Mouse (Mus musculus): ENCODE data around the gene Arid4a.
"Not testable (repeated sequence)": the region's sequence is repeated elsewhere in the genome, so short reads cannot be mapped to it uniquely, and the experiment has no call there.

The Arid4a gene

DNA sequence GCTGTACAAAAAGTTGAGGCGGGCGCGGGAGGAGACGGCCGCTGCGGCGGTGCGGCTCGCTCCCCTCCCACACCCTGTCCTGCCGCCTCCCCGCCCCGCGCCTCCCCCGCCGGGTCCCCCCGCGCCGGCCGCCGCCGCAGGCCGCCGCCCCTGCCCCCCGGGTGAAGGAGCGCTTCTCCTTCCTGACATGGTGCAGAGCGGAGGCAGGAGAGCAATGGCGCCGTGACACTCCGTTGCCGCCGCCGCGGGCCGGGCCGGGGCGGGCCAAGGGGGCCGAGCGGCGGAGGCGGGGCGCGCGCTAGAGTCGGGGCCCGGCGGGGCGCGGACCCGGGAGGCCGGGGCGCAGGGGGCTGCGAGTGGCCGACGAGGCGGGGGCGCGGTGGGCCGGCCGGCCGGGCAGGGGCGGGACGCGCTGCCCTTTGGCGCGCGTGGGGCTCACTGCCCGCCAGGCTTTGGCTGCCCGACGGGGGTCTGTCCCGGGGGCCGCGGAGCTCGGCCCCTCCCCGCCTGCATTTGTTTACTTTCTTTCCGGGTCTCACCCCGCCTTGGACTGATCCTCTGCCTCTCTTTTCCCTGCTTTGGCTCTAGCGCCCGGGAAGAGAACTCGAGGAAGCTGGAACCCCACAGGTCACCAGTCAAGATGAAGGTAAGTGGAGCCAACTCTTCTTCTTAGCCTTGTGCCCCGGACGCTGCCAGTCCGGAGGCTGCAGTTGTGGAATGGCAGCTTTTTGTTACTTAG is 882 bp downstream of the Arid4a start:
- DNase-seq: peak; percentile 48 to 56

DNA sequence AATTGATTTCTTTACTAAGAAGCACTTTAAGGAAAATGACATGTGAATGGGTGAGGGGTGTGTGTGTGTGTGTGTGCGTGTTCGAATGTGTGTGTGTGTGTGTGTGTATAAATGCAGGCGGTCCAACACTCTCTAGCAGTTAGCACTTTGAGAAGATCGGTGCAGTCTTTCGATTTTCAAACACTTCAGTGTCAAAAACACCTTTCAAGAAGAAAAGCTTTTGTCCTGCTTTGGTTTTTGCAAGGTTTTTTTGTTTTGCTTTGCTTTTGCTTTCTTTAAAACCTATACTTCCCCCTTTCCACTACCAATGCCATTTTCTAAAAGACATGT is 1.4 kb downstream of the Arid4a start:
- no peak for DNase-seq

DNA sequence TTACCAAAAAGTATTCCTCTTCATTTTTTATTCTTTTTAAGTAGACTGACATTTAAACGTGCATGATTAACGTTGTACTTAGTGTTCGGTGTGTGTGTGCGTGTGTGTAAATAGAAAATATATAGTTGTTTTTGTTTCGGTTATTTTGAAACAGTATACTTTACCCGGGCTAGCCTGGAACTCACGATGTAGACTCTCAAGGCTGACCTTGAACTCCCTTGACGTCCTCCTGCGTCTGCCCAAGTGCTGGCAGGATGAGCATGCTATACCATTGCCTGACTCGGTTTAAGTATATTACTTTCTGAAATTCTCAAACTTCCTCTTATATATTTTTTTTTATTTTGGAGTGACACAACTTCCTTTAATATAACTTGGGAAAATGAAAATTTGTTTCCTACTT is 2.0 kb downstream of the Arid4a start:
- no peak for DNase-seq

DNA sequence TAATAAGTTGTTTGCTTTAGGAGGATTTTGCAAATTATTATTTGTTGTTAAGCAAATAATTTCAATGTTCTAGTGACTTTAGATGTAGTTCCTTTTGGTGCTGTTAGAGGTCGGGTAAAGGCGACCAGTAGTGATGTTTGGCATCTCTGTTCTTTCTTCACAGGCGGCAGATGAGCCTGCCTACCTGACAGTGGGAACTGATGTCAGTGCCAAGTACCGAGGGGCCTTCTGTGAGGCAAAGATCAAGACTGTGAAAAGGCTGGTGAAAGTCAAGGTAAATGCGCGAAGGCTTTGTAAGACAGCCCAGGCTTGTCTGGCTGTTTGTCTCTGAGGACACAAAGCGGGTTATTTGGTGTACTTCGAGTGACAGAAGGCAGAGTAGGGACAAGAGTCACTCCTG is 3.4 kb downstream of the Arid4a start:
- DNase-seq: no peak

DNA sequence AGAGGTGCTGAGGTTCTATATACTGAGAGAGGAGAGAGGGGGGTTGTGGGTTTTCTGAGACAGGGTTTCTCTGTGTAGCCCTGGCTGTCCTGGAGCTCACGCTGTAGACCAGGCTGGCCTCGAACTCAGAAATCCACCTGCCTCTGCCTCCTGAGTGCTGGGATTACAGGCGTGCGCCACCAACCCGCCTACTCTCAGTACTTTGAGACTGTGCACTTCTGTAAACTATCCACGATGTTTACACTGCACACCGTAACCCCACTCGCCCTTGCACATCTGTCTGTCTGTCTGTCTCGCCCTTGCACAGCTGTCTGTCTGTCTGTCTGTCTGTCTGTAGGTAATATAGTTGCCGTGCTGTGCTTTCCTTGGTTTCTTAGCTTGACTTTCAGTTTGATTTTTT is 8.6 kb downstream of the Arid4a start:
- no peak for DNase-seq

DNA sequence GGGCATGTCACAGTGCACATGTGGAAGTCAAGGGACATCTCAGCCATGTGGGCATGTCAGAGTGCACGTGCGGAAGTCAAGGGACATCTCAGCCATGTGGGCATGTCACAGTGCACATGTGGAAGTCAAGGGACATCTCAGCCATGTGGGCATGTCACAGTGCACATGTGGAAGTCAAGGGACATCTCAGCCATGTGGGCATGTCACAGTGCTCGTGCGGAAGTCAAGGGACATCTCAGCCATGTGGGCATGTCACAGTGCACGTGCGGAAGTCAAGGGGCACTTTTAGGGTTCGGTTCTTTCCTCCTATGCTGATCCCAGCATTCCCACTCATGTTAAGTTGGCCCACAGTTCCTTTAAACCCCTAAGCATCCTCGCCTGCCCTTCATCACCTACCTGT is 12.5 kb downstream of the Arid4a start:
- DNase-seq: not testable (repeated sequence)

DNA sequence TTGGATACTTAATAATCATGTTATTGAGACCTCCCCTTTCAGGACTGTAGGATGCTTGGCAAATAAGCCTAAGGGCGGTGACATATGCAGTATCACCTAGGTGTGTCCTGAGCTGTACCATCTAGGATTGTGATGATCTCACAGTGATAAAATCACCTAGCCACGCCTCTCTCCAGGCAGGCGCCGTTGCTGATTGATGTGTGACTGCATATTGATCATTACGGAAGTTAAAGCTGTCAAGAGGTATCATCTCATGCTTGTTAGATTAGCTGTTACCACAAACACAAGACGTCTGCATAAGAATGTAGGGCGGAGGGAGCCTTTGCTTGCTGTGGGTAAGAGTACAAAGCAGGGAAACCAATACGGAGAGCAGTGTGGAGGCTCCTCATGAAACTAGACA is 14.5 kb downstream of the Arid4a start:
- no peak for DNase-seq

DNA sequence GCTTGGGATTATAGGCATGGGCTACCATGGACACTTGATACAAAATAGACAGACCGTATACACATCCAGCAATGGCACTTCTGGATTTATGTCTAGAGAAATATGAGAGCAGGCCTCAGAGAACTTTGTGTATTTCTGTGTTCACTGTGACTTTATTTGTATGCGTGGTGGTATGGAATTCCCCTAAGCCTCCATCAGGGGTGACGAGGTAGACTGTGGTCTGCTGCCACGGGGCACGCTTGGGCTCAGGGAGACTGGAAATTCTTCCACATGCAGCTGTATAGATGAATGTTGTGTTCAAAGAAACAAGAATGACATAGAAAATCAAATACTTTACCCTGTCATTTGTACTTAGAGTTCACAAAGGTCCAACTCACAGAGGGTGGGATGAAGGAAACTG is 14.9 kb downstream of the Arid4a start:
- no peak for DNase-seq

DNA sequence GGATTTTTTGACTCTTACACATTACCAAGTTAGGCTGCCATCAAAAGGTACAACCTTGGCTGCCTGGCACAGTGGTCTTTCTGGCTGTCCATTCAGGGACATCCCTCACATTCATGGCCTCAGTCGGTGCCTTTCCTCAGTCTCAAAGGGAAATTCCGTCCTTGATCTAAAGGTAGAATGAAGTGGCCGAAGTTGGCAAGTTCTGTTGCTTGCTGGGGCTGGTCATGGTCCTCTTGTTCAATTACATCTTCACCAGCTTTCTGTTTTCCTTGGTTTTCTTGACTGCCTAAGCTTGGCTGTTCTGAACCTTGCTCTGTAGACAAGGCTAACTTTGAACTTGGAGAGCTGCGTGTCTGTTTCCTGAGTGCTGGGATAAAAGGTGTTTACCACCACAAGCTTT is 20.0 kb downstream of the Arid4a start:
- no peak for DNase-seq

DNA sequence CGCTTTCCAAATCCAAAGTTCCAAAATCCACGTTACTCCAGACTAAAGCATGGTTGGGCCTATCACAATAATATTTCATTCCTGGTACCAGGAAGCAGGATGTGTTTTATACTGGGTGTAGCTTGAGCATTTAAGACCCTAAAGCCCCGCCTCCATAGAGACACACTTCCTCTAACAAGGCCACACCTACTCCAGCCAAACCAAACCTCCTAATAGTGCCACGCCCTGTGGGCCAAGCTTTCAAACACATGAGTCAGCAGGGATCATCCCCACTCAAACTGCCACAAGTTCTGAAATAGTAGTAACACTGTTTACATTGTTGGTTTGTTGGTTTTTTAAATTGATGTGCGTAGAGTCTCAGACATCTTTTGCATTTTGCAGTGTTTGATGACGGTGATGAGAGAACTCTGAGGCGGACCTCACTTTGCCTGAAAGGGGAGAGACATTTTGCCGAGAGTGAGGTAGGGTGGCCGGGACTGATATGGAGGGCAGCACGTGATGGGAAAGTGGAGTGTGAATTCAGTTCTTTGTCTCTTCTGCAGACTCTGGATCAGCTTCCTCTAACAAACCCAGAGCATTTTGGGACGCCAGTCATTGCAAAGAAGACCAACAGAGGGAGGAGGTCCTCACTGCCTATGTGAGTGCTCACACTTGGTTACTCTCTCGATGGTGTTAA is 21.1 kb downstream of the Arid4a start:
- DNase-seq: peak in 1 of 2 experiments; percentile 15

DNA sequence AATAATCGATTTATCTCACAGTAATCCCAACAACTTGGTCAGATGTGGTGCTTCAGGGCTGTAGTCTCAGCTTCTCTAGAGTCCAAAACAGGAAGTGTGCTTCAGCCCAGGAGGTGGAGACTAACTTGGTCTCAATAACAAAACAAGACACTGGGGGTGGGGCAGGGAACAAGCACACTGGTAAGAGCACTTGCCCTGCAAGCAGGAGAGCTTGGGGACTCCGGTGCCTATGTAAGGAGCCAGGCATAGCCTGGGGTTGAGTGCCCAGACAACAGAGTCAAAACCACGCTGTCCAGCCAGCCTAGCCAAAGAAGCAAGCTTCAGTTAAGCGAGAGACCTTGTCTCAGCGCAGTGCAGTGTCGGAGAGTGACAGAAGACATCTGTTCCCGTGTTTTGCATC is 24.7 kb downstream of the Arid4a start:
- DNase-seq: peak; percentile 77 to 83

DNA sequence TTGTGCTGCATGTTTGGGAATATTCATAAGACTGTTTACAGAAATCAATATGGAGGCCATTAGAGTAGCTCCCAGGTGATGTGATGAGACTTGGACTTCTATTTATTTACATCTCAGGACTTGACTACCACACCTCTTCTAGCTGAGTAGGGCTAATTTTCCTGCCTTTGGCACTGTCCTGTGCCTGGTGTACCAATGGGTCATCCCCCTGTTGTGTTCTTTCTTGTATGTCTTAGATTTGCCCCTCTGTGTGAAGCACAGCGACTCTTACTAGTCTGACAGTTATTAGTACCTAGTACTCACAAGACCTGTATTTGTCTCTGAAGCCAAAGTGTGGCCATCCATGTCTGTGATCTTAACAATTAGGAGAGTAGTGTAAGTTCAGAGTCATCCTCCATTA is 26.7 kb downstream of the Arid4a start:
- no peak for DNase-seq

DNA sequence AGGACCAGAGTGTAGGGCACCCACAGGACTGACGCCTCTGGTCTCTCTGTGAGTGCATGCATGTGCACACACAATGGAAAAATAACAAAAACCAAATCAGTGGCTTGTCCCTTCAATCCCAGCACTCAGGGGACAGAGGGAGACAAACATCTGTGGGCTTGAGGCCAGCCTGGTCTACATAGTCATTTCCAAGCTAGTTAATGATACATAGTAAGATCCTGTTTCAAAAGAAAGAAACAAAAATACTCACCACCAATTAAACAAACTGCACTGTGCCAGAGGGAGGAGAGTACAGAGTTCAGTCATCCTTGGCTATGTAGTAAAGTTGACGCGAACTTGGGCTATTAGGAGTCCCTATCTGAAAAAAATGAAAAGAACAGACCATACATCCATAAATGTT is 27.8 kb downstream of the Arid4a start:
- no peak for DNase-seq

DNA sequence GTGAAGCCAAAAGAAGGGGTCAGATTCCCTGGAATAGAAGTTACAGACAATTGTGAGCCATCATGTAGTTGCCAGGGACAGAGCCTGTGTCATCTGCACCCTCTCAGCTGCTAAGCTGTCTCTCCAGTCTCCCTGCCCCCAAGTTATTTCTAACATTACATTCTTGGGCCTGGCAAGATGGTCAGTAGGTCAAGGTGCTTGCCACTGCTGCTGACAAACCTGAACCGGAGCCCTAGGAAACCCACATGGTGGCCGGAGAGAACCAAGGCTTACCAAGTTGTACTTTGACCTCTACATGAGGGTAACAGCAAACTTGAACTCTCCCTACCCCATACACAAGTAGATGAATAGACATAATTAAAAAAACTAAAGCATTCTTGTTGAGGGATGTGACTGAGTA is 28.7 kb downstream of the Arid4a start:
- DNase-seq: no peak

DNA sequence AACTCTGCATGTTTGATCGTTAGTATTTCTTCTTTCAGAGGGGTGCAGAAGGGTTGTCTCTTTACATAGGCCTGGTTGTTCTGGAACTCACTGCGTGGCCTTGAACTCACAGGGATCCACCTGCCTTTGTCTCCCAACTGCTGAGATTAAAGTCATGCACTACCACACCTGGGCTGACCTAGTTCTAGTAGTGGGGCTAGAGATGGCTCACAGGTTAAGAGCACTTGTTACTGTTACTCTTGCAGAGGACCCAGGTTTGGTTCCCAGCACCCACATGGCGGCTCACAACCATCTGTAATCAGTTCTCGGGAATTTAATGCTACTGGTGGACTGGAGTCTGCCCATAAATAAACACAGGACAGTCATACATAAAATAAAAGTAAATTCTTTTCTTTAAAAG is 30.7 kb downstream of the Arid4a start:
- DNase-seq: no peak

DNA sequence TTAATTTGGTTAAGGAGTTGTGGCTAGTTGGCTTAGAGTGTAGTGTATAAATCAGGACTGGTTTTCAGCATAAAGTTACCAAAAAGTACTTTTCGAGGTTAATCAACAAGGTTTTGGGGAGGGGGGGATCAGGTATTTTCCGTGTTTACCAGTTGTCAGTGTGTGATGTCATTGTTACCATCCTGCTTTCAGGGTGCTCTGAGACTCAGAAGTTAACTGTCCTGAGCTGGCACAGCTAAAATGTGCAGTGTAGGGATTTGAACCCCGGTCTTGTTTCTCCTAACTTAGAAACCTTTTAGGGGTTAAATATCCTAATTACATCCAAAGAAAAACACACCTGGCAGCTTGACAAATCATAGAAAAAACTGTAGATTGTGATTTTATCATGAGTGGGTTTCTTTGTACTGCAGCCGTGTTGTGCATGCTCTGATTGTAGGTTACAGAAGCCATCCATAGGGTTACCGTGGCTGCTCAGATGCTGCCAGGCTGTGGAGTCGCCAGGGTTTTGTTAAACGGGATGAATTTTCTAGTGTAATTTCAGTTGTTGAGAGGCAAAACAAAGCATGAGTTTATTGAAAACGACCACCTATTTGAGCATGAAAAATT is 31.8 kb downstream of the Arid4a start:
- DNase-seq: no peak

DNA sequence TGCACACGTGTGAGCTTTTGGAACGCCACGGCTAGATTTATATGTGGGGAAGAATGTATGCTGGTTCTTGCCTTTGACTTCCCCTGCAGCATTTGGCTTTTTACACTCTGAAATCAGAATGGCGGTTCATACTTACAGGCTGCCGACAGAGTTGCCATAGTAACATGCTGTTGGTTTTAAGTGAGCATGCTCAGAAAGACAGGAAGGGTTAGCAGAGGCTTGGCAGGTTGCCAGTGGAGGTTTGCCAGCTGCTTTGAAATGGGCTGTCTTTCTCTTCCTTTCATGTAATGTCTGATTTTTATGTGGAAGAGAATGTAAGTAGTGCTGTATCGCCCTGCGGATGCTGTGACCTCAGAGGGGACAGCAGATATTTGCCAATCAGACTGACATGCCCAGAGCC is 32.3 kb downstream of the Arid4a start:
- peak; percentile 88 to 89 for DNase-seq

DNA sequence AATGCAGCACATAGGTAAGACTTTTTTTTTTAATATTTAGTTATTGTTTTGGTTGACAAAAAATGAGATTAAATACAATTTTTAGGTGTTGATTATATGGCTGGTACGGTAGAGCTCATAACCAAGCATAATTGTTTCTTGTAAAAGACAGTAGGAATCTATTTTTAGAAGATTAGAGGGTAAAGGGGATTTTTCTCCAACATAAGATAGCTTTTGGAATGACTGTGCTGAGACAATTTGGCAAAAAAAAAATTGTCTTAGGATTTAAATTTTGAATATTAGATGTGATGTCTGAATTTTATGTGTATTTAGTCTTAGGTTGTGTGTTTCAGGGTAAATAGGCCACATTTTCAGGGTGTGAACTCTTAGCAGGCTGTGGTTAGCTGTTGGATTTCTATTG is 32.8 kb downstream of the Arid4a start:
- DNase-seq: no peak

DNA sequence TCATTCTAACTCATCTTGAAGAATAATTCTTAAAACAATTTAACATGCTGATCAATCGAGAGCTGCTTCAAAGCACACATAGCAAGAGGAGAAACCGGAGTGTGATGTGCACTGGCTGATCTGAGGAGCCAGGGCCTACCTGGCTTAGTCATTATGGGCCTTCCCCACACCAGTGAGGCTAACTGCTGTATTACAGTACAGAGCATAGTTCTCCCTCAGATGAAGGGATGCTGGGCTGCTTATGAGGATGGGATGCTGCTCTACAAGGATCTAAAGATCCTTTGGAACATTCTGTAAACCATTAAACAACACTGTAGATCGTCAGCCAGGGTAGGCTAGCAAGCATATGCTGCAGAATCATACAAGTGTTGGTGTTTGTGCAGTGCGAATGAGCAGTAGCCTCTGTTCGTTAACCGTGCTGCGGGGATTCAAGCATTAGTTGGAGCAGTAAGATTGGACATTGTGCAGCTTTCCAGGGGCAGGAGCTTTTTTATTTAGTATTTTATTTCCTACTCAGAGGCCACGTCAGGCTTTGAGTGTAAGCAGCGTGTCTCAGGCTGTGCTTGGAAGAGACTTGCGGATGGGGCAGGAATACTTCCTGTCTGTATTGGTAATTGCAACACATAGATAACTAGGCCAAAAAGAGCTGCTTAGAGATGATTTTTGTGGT is 33.9 kb downstream of the Arid4a start:
- no peak for DNase-seq

DNA sequence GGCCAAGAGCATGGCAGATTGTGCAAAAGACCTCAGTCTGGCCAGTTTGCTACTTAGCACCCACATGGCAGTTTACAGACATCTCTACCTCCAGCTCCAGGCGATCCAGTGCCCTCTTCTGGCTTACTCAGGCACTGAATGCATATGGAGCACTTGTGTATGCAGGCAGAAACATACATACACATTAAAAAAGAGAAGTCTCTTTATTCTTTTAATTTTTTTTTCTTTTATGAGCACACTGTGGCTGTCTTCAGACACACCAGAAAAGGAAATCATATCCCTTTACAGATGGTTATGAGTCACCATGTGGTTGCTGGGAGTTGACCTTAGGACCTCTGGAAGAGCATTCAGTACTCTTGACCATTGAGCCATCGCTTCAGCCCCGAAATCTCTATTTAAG is 35.3 kb downstream of the Arid4a start:
- DNase-seq: peak; percentile 68 to 74

DNA sequence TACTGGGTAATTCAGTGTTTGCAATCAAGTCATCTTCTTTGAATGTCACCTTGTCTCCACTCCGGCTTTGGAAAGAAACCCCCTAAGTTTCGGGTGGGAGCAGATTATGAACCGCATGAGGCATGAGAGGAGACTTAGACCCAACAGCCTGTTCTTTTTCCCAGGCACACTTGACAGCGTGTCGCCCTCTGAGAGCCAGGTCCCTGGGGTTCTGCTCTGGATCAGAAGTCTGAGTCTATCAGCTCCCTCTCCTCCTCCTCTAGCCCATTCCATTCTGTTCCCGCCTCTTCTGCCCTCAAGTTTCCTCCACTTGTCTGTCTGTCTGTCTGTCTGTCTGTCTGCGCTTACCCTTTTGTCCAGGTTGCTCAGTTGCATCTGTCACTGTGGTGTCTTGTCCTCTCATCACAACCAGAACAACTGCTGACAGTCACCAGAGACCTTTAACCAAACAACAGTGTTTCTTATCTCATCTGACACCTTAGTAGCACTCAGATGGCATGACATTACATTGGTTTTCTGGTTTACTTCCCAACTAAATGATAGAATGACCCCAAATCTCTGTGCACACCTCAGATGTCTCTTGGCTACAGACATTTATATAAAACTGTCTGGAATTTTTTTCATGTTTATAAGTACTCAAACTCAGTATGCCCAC is 36.7 kb downstream of the Arid4a start:
- no peak for DNase-seq

DNA sequence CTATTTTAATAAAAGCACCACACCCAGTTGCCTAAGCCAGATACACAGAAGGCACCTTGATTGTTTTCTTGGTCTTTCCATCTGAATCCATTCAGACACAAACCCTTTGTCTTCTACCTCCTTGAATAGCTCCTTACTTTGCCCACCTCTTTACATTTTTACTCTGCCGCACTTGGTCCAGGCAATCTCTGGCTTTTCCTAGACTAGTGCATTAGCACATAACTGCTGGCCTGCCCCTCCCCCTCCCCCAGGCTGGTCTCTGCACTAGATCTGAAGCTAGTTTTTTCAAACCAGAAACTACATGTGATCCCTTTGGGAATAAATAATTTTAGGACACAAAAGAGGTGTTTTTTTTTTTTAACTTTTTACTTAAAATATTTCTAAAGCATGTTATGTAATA is 37.2 kb downstream of the Arid4a start:
- no peak for DNase-seq

DNA sequence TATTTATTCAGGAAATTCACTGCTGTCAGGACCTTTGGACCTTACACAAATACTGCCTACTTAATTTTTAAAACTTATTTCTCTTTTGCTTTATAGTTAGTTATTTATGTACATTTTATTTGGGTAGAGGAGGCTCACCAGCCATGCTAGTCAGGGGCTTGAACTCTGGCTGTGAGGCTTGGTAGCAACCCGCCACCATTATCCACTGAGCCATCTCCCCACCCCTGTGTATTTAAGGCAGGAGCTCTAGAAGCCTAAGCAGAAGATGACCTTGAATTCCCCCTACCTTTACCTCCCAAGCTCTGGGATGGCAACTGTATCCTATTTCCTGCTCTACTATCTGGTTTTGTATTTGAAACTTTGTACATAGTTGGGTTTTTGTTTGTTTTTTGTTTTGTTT is 37.7 kb downstream of the Arid4a start:
- DNase-seq: no peak

DNA sequence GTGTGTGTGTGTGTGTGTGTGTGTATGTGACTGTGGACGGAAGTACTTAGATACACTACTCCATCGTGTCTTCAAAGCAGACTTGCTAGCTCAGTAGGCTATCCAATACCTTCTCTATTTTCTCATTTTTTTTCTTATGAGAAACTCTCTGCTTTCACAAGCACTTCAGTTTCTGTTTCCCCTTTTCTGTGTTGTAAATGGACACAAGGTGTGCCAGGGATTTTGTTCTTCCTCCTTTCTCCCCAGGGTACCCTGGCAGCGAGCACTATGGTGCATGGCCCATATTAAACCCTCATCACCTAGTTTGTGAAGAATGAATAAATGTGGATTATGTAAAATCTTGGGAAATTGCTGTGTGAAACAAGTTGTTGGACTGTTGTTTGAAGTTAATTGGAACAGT is 39.7 kb downstream of the Arid4a start:
- DNase-seq: no peak
